Mouse (Mus musculus) erythroblast, embryonic 14.5 days (primary cell): Measurements from ENCODE around the gene Gm30191.

Experiments used
- GATA1 ChIP-seq: IDR thresholded peaks from 2 replicates; pipeline ENCODE4 v1.6.1; 2012; ENCODE audit warnings: low read length, inconsistent platforms, mixed read lengths
- TAL1 ChIP-seq: IDR thresholded peaks from 3 replicates; pipeline ENCODE4 v1.6.1; 2012; ENCODE audit warnings: low read length, inconsistent platforms, mixed read lengths

DNA sequence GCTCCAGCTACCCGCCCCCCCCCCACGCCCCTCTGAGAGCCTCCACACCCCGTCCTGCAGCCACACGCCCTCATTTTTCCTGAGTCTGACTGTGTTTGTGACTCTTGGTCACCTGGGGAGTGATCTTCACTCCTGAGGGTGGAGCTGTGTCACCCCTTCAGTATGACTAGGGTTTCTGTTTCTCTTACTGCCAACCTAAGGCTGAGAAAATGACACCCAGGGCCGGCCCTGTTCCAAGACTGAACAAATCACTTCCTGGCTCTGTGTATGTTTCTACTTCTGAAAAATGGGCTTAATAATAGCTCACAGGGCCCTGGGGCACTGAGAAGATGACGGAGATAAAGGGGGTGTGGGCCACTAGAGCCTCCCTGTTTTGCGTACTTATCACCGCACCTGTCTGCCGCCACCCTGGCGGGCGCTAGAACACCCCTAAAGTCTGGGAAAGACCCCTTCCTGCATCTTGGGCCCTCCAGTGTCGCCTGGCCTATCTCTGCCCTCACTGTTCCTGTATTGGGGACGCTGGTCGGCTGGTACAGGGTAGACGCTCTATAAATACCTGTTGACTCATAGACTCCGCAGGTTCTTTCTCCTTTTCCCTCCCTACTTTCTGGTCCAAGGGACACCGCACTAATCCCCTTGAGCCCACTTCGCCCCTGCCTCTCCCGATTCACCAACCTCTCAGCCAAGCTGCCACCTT lies 9.0 kb upstream of the Gm30191 start:
- TF ChIP-seq GATA1 (no peak), TAL1 (no peak)
